Mouse (Mus musculus) small intestine, adult 10 weeks (tissue): ENCODE measurements around the gene Aoc1. TPM values are rescaled to one million over a fixed set of nuclear protein-coding genes. Genes with fewer than 3 reads are reported as not detected.

Experiments
- polyA plus RNA-seq: library from polyadenylated mRNA; stranded (reverse); fragments of 350-450 nt; fragmentation: Illumina TruSeq; extraction: RNeasy Lipid Tissue Mini Kit (QIAGEN cat#74804); gene quantifications from one replicate; pipeline ENCODE4 v1.2.3, GENCODE M21; 2014; ENCODE audit warnings: low replicate concordance

Aoc1 gene
- 161 TPM for polyA plus RNA-seq

GRCm38 (mm10) chr6:48872596-48872995, at the start of gene Aoc1:
Gene Aoc1 (plus strand): TSS chr6:48872896.

GRCm38 (mm10) chr6:48840371-48840969, 32.2 kb upstream of the Aoc1 start, which contains the start of gene Tmem176a:
Gene Tmem176a (plus strand): TSS chr6:48840919.

GRCm38 (mm10) chr6:48840973-48841625, 31.6 kb upstream of the Aoc1 start, which contains the start of gene Tmem176b:
Gene Tmem176b (minus strand): TSS chr6:48841496.

GRCm38 (mm10) chr6:48929595-48929994, 56.9 kb downstream of the Aoc1 start, which contains the start of gene 1600015I10Rik:
Gene 1600015I10Rik (plus strand): TSS chr6:48929895.

Other genes with a start within 250 kb of the Aoc1 start
- gene AI854703, start 246.1 kb upstream of the Aoc1 start, polyA plus RNA-seq = not detected
- gene Gimap8, start 225.7 kb upstream of the Aoc1 start, polyA plus RNA-seq = 22.2 TPM
- gene Gimap9, start 196.8 kb upstream of the Aoc1 start, polyA plus RNA-seq = 19.5 TPM
- gene Gimap4, start 188.3 kb upstream of the Aoc1 start, polyA plus RNA-seq = 82.1 TPM
- 31.9 TPM for gene Gimap6, start 164.7 kb upstream of the Aoc1 start, polyA plus RNA-seq
- 8.2 TPM for gene Gm28053, start 154.3 kb upstream of the Aoc1 start, polyA plus RNA-seq
- gene Gimap7, start 154.3 kb upstream of the Aoc1 start, polyA plus RNA-seq = 6.2 TPM
- gene Gimap1, start 133.8 kb upstream of the Aoc1 start, polyA plus RNA-seq = 3.5 TPM
- gene Gimap5, start 126.7 kb upstream of the Aoc1 start, polyA plus RNA-seq = 4.2 TPM
- 11.0 TPM for gene Gimap3, start 102.0 kb upstream of the Aoc1 start, polyA plus RNA-seq
- 125 TPM for gene Tmem176a, start 32.0 kb upstream of the Aoc1 start, polyA plus RNA-seq
- 13.8 TPM for gene Tmem176b, start 31.4 kb upstream of the Aoc1 start, polyA plus RNA-seq
- not detected for gene 1600015I10Rik, start 57.0 kb downstream of the Aoc1 start, polyA plus RNA-seq
- gene Doxl2, start 102.1 kb downstream of the Aoc1 start, polyA plus RNA-seq = not detected
- gene Svs1, start 114.0 kb downstream of the Aoc1 start, polyA plus RNA-seq = not detected
- 0.52 TPM for gene Gpnmb, start 163.7 kb downstream of the Aoc1 start, polyA plus RNA-seq
- 34.2 TPM for gene Malsu1, start 200.9 kb downstream of the Aoc1 start, polyA plus RNA-seq